Mouse (Mus musculus): ENCODE results near the gene Mesd.

- TF ChIP-seq CTCF (IDR thresholded peaks at IDR 0.05; ENCODE audit: low read depth): no peak
- TF ChIP-seq EP300 (optimal IDR thresholded peaks at IDR 0.05): no peak
Observed at GRCm38 (mm10) chr7:83898267-83898666, 14.0 kb downstream of the Mesd start.
